Mouse (Mus musculus): ENCODE measurements at regions not wholly inside any gene's neighbourhood (a gene's known extent, or its start where the extent isn't known, plus 50 kb on each side); places are given as distances from the start of the nearest gene placed in this dataset.

DNA sequence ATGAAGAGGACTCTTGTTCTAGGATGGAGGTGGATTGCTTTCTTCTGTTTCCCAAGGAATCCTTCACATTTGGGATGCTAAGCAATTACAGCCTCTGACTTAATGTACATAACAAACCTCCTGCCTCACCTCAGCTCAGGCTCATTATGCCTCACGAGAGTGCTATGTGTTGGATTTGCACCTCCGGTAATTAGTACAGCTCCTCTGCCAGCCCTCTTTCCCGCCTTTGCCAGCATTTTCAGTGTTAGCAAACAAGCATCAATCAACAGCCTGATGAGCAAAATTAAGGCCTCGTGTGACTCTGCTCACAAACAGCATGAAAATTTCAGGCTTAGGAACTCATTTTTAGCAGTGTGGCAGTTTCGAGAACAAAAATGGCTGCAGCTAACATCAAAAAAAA lies 410.0 kb upstream of the Tom1l1 start:
- TF ChIP-seq CTCF (IDR thresholded peaks at IDR 0.05; ENCODE audit: extremely low read depth, insufficient read depth, low read length), result no peak
- TF ChIP-seq POLR2A (IDR thresholded peaks at IDR 0.05; ENCODE audit: extremely low read depth, insufficient read depth, low read length), result no peak
